Mouse (Mus musculus) limb, embryonic 12.5 days (tissue): ENCODE data around the gene Csrnp3. TPM values are rescaled to one million over a fixed set of nuclear protein-coding genes. Genes with fewer than 3 reads are reported as not detected.
A peak's percentile ranks its signal among the peaks of the same experiment; 100 is the strongest.

Source experiments
- ATAC-seq: fragments of 200-750 bp; cut with Nextera tagmentation; 2 replicates; pipeline ENCODE4 v1.8.0; 2017; ENCODE audit warnings: low read depth, moderate TSS enrichment; ENCODE audit not compliant: insufficient number of reproducible peaks, insufficient read depth, low FRiP score, low TSS enrichment
- H3K27ac ChIP-seq: fragments of 300-500 bp; sonication (generic); 2 replicates; pipeline ENCODE4 v1.5.1; 2016; ENCODE audit warnings: mild to moderate bottlenecking, moderate library complexity
- H3K27me3 ChIP-seq: fragments of 300-500 bp; sonication (generic); 2 replicates; pipeline ENCODE4 v1.6.1; 2016; ENCODE audit warnings: mild to moderate bottlenecking, moderate library complexity
- H3K36me3 ChIP-seq: fragments of 300-500 bp; sonication (generic); 2 replicates; pipeline ENCODE4 v1.6.1; 2016; ENCODE audit warnings: mild to moderate bottlenecking, moderate library complexity
- H3K4me1 ChIP-seq: fragments of 300-500 bp; sonication (generic); replicated peaks from 2 replicates; pipeline ENCODE4 v1.6.1; 2016
- H3K4me2 ChIP-seq: fragments of 300-500 bp; sonication (generic); 2 replicates; pipeline ENCODE4 v1.6.1; 2016; ENCODE audit warnings: mild to moderate bottlenecking, moderate library complexity
- H3K4me3 ChIP-seq: fragments of 300-500 bp; sonication (generic); replicated peaks from 2 replicates; pipeline ENCODE4 v1.5.1; 2016; ENCODE audit warnings: mild to moderate bottlenecking
- H3K9ac ChIP-seq: fragments of 300-500 bp; sonication (generic); replicated peaks from 2 replicates; pipeline ENCODE4 v1.6.1; 2016; ENCODE audit warnings: mild to moderate bottlenecking, moderate library complexity
- H3K9me3 ChIP-seq: fragments of 300-500 bp; sonication (generic); 2 replicates; pipeline ENCODE4 v1.6.1; 2016; ENCODE audit warnings: mild to moderate bottlenecking, moderate library complexity
- WGBS: fragments of 180-500 bp; shearing (Covaris S2); methylation state at CpG from one replicate; pipeline ENCODE4 v1.1.7; 2016; 5-methylcytosine and 5-hydroxymethylcytosine counted together
- polyA plus RNA-seq: library from polyadenylated mRNA; unstranded; fragments of >200 nt; fragmentation: Nextera tagmentation; extraction: Ambion mirVana; gene quantifications from 2 replicates; pipeline ENCODE4 v1.2.1, GENCODE M21; 2016

Csrnp3 gene
- polyA plus RNA-seq, 1 experiment from 2014 or later, result 12.1 TPM

GRCm38 (mm10) chr2:65953726-65954340, 108.3 kb downstream of the Csrnp3 start:
- Histone ChIP-seq H3K9ac (no peak overlapping the region), H3K27ac (no peak overlapping the region), H3K4me3 (no peak overlapping the region), H3K9me3 (no peaks in the 10 kb centered on the region), H3K36me3 (peaks cover 13% of the 10 kb centered on the region; the same call in 1 of the 2 replicates), H3K27me3 (no peaks in the 10 kb centered on the region), H3K4me2 (no peak overlapping the region), H3K4me1 (no peaks in the 10 kb centered on the region; the same call in 1 of the 2 replicates)
- 68% methylated on average over 17 of the region's 17 CpGs for WGBS
- ATAC-seq, result no peak

- no peaks in the 10 kb centered on the region for H3K27me3 ChIP-seq
- H3K4me1 ChIP-seq, result no peaks in the 10 kb centered on the region; the same call in 1 of the 2 replicates
- no peak overlapping the region for H3K4me2 ChIP-seq
- 90% methylated on average over 1 of the region's 1 CpGs for WGBS
- H3K9ac ChIP-seq, result no peak overlapping the region
- no peak for ATAC-seq
- H3K27ac ChIP-seq, result no peak overlapping the region
- H3K36me3 ChIP-seq, result no peaks in the 10 kb centered on the region
- no peak overlapping the region for H3K4me3 ChIP-seq
- no peaks in the 10 kb centered on the region for H3K9me3 ChIP-seq
Observed at GRCm38 (mm10) chr2:65955804-65956203, 110.2 kb downstream of the Csrnp3 start.

GRCm38 (mm10) chr2:65956727-65957126, 111.2 kb downstream of the Csrnp3 start:
- H3K4me2 ChIP-seq, result no peak overlapping the region
- H3K27ac ChIP-seq, result no peak overlapping the region
- 80% methylated on average over 9 of the region's 9 CpGs for WGBS
- no peaks in the 10 kb centered on the region for H3K9me3 ChIP-seq
- H3K9ac ChIP-seq, result no peak overlapping the region
- no peaks in the 10 kb centered on the region; the same call in 1 of the 2 replicates for H3K4me1 ChIP-seq
- no peak overlapping the region for H3K4me3 ChIP-seq
- ATAC-seq, result no peak
- H3K27me3 ChIP-seq, result no peaks in the 10 kb centered on the region
- H3K36me3 ChIP-seq, result no peaks in the 10 kb centered on the region

- Histone ChIP-seq H3K27me3 (no peaks in the 10 kb centered on the region), H3K36me3 (no peaks in the 10 kb centered on the region), H3K4me3 (no peak overlapping the region), H3K4me2 (no peak overlapping the region), H3K9ac (no peak overlapping the region), H3K27ac (no peak overlapping the region), H3K4me1 (no peaks in the 10 kb centered on the region), H3K9me3 (no peaks in the 10 kb centered on the region)
- no peak for ATAC-seq
- 72% methylated on average over 4 of the region's 4 CpGs for WGBS
Observed at GRCm38 (mm10) chr2:65963420-65963819, 117.9 kb downstream of the Csrnp3 start.

- peaks cover 7% of the 10 kb centered on the region for H3K9me3 ChIP-seq
- peaks cover 10% of the 10 kb centered on the region; the same call in 1 of the 2 replicates for H3K36me3 ChIP-seq
- H3K27ac ChIP-seq, result no peak overlapping the region
- no peak overlapping the region for H3K4me3 ChIP-seq
- H3K4me2 ChIP-seq, result no peak overlapping the region
- 85% methylated on average over 4 of the region's 4 CpGs for WGBS
- H3K9ac ChIP-seq, result no peak overlapping the region
- peaks cover 6% of the 10 kb centered on the region; the same call in 1 of the 2 replicates for H3K4me1 ChIP-seq
- H3K27me3 ChIP-seq, result no peaks in the 10 kb centered on the region
- no peak for ATAC-seq
Observed at GRCm38 (mm10) chr2:65968810-65969209, 123.2 kb downstream of the Csrnp3 start.

- Histone ChIP-seq H3K4me3 (no peak overlapping the region), H3K4me1 (peaks cover 20% of the 10 kb centered on the region), H3K9me3 (peaks cover 7% of the 10 kb centered on the region), H3K27ac (peak overlapping the region; percentile 25; the same call in 1 of the 2 replicates), H3K9ac (no peak overlapping the region), H3K27me3 (no peaks in the 10 kb centered on the region), H3K4me2 (no peak overlapping the region), H3K36me3 (peaks cover 10% of the 10 kb centered on the region; the same call in 1 of the 2 replicates)
- no peak for ATAC-seq
- WGBS, result 35% methylated on average over 4 of the region's 4 CpGs
Observed at GRCm38 (mm10) chr2:65973907-65974306, 128.3 kb downstream of the Csrnp3 start.

GRCm38 (mm10) chr2:65975383-65975782, 129.8 kb downstream of the Csrnp3 start:
- peaks cover 10% of the 10 kb centered on the region; the same call in 1 of the 2 replicates for H3K36me3 ChIP-seq
- no peak overlapping the region for H3K9ac ChIP-seq
- peaks cover 7% of the 10 kb centered on the region for H3K9me3 ChIP-seq
- H3K4me2 ChIP-seq, result no peak overlapping the region
- no peaks in the 10 kb centered on the region for H3K27me3 ChIP-seq
- no peak overlapping the region for H3K27ac ChIP-seq
- 33% methylated on average over 5 of the region's 5 CpGs for WGBS
- no peak overlapping the region for H3K4me3 ChIP-seq
- ATAC-seq, result no peak
- H3K4me1 ChIP-seq, result peaks cover 33% of the 10 kb centered on the region

- 41% methylated on average over 17 of the region's 17 CpGs for WGBS
- Histone ChIP-seq H3K4me1 (peaks cover 42% of the 10 kb centered on the region), H3K9ac (no peak overlapping the region), H3K9me3 (no peaks in the 10 kb centered on the region), H3K27ac (peak overlapping the region; percentile 75), H3K36me3 (no peaks in the 10 kb centered on the region), H3K4me3 (no peak overlapping the region), H3K27me3 (no peaks in the 10 kb centered on the region), H3K4me2 (peak overlapping the region; percentile 31; the same call in 1 of the 2 replicates)
- ATAC-seq, result no peak
Observed at GRCm38 (mm10) chr2:65979338-65980053, 133.9 kb downstream of the Csrnp3 start.

- Histone ChIP-seq H3K27me3 (no peaks in the 10 kb centered on the region), H3K4me3 (no peak overlapping the region), H3K4me1 (peaks cover 42% of the 10 kb centered on the region), H3K4me2 (0 out of 2 replicates have a peak overlapping the region, but pooled peaks have one; percentile 23), H3K9ac (no peak overlapping the region), H3K9me3 (no peaks in the 10 kb centered on the region), H3K27ac (peak overlapping the region; percentile 79), H3K36me3 (no peaks in the 10 kb centered on the region)
- WGBS, result 61% methylated on average over 6 of the region's 6 CpGs
- ATAC-seq, result no peak
Observed at GRCm38 (mm10) chr2:65981470-65981869, 135.9 kb downstream of the Csrnp3 start.

- ATAC-seq, result peak; percentile 92
Observed at GRCm38 (mm10) chr2:65981965-65982364, 136.4 kb downstream of the Csrnp3 start.

GRCm38 (mm10) chr2:65985706-65986105, 140.1 kb downstream of the Csrnp3 start:
- ATAC-seq, result no peak
- no peaks in the 10 kb centered on the region for H3K9me3 ChIP-seq
- H3K4me3 ChIP-seq, result no peak overlapping the region
- no peak overlapping the region for H3K27ac ChIP-seq
- no peak overlapping the region for H3K9ac ChIP-seq
- no peaks in the 10 kb centered on the region for H3K27me3 ChIP-seq
- 86% methylated on average over 4 of the region's 4 CpGs for WGBS
- H3K36me3 ChIP-seq, result no peaks in the 10 kb centered on the region
- H3K4me2 ChIP-seq, result no peak overlapping the region
- H3K4me1 ChIP-seq, result peaks cover 59% of the 10 kb centered on the region

More at GRCm38 (mm10) chr2:65981965-65982364, 136.4 kb downstream of the Csrnp3 start:
- Histone ChIP-seq H3K4me1 (peaks cover 47% of the 10 kb centered on the region), H3K4me2 (peak overlapping the region; percentile 23; the same call in 1 of the 2 replicates), H3K27me3 (no peaks in the 10 kb centered on the region), H3K27ac (peak overlapping the region; percentile 79), H3K4me3 (no peak overlapping the region), H3K9ac (no peak overlapping the region), H3K36me3 (no peaks in the 10 kb centered on the region), H3K9me3 (no peaks in the 10 kb centered on the region)
- 9% methylated on average over 4 of the region's 4 CpGs for WGBS
